Mouse (Mus musculus): ENCODE results near the gene Fam43a.

Gene Fam43a

DNA sequence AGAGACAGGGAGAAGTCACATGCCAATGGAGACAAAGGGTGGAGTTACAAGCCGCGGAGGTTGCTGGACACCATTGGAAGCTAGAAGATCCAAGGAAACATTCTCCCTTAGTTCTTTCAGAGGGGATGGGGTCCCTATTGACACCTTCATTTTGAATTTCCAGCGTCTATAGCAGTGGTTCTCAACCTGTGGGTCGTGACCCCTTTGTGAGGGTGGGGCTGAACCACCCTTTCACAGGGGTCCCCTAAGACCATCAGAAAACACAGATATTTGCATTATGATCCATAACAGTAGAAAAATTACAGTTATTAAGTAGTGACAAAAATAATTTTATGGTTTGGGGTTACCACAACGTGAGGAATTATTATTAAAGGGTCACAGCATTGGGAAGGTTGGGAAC is 30.0 kb downstream of the Fam43a start:
- no peak for DNase-seq (ENCODE audit: low spot score)

DNA sequence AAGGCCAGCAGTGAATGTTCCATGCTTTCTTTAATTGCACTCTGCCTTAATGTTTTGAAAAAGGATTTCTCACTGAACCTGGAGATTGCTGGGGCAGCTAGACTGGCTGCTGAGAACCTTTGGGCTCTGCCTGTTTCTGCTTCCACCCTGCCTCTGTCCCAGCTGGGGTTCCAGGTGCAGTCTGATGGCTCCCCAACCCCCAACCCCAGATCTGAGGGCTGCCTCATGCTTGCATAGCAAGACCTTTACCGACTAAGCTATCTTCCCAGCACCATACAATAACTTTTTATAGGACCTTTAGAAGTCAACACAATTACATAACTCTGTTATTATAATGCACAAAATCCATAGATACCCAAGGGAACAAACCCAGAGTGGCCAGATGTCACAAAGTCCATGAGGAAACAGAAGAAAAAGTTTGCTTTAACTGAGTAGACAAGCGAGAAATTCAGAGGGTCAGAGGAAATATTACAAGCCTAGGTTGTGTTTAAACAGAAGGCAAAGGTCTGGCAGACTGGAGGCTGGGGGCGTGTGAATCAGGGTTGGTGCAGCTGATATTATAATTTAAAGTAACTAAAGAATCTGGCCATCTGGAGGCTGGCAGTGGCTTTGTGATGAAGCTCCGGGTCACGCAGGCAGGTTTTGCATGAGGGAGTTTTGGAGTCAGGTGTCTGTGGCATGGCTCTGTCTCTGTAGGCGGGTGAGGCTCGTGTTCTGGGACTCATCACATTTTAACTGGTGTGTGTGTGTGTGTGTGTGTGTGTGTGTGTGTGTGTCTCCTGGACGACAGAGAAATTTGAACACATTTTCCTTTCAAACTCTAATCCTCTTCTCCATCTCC is 34.6 kb downstream of the Fam43a start:
- DNase-seq (ENCODE audit: low spot score), result no peak

DNA sequence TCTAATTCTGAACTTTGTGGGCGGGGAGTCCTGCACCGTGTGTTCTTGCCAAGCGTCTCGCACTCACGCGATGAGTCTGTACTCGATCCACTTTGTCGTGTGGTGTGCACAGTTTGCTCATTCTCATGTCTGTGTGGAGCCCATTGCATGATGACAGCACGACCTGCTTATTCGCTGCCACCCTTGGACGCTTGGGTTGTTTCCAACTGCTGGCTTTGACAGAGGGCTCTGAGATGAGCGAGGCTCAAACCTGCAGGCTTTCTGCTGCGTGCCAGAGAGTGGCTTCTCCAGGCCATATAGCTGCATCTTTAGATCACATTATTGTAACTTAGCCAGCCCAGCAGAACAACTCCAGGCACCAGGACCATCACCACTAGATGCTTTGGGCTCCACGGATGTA is 39.1 kb downstream of the Fam43a start:
- DNase-seq (ENCODE audit: low spot score), result no peak

DNA sequence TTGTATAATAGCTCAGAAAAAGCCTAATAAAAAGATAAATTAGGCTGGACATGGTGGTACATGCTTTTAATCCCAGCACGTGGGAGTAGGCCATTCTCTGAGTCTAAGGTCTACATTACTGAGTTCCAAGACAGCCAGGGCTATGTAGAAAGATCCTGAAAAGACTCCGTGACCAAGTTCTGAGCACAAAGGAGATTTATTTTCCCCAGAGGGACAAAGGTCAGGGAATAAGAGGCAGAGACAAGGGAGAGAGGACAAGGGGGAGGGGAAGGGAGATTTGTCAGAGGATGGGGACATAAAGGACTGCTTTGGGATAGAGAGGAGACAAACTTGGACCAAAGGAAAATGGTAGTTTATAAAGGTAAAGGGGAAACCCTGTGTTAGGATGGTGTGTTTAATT is 41.1 kb downstream of the Fam43a start:
- DNase-seq (ENCODE audit: low spot score), result no peak

DNA sequence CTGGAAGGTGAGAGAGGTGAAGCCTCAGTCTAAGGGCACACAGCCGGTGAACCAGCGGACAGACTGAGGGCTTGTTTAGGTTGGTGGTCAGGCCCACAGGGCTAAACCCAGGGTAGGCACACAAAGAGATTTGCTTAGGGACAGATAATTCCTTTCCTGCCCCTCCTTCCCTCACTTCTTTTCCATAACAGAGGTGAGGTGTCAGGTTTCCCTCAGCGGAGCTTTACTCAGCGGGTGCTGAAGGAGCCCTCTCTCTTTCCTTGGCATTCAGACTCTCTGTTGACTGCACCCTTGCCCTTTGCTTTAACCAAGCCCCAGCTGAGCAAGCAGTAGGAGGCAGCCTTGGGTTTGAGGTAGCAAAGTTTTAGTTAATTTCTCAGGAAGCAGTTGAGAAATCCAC is 41.9 kb downstream of the Fam43a start:
- no peak for DNase-seq (ENCODE audit: low spot score)

GRCm38 (mm10) chr16:30642229-30642628 is 42.7 kb downstream of the Fam43a start:
- no peak for DNase-seq (ENCODE audit: low spot score)

- no peak for DNase-seq (ENCODE audit: low spot score)
Measured at GRCm38 (mm10) chr16:30644981-30645380, 45.5 kb downstream of the Fam43a start.

DNA sequence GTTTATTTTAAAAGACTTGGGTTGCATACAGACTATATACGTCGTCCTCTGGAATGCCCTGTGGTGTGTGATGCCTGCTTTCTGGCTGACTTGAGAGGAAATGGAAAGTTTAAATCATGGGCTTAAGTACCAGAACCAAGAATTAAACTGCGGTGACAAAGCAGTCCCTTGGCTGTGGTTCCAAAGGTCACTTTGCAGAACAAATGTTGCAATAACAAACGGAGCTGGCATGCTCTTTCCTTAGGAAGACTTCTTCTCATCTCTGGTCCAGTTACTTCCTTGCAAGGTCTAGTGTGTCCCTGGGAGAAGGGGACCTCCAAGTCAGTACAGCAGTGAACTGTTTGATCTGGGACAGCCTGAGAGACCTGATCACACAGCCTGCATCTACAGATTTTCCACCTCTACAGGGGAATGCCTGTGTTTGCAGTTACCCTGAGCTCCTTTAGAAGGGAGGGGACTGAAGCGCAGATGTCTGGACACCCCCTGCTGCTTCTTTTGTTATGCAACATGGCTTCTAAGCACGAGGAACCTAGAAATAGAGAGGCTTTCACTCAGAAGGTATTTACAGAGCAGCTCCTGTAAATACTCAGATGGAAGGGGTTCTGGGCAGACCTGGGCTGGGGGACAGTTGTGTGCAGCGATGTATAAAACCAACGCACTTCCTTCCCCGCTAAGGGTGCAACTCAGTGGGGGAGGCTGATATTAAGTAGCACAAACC is 46.5 kb downstream of the Fam43a start:
- DNase-seq (ENCODE audit: low spot score), result peak; percentile 15

- no peak for DNase-seq (ENCODE audit: low spot score)
Measured at GRCm38 (mm10) chr16:30646856-30647255, 47.3 kb downstream of the Fam43a start.

- DNase-seq (ENCODE audit: low spot score), result no peak
Measured at GRCm38 (mm10) chr16:30651292-30651691, 51.8 kb downstream of the Fam43a start.

Measured in spleen, adult 12 weeks (tissue).